ENCODE assay signal across 8 mouse cellular contexts in genomic region chr8:94584238-94584817, GRCm38 (mm10). TPM values are rescaled to one million over a fixed set of nuclear protein-coding genes. Genes with fewer than 3 reads are reported as not detected.
DNase-seq lines count a peak whose midpoint lies in the region; ATAC-seq and TF ChIP-seq lines count a peak whose summit lies in the region.

No protein-coding gene starts in this region.

- H3K4me1 ChIP-seq in hindbrain, embryonic 10.5 days (replicated peaks): no peaks in the 10 kb centered on the region
- H3K4me1 ChIP-seq in midbrain, postnatal 0 days (ENCODE audit: insufficient read depth, low read length): no peaks in the 10 kb centered on the region

- H3K36me3 ChIP-seq in hindbrain, embryonic 10.5 days: peaks cover 96% of the 10 kb centered on the region
- H3K36me3 ChIP-seq in midbrain, postnatal 0 days (ENCODE audit: insufficient read depth, low read length): peaks cover 44% of the 10 kb centered on the region

- no peaks in the 10 kb centered on the region for H3K9me3 ChIP-seq in hindbrain, embryonic 10.5 days
- no peaks in the 10 kb centered on the region for H3K9me3 ChIP-seq in midbrain, postnatal 0 days (ENCODE audit: low read length)

- no peak overlapping the region for H3K4me3 ChIP-seq in hindbrain, embryonic 10.5 days
- H3K4me3 ChIP-seq in midbrain, postnatal 0 days (ENCODE audit: low read depth, low read length): no peak overlapping the region

- 55% methylated on average over 4 of the region's 4 CpGs for WGBS in hindbrain, embryonic 10.5 days
- WGBS in midbrain, postnatal 0 days: 23% methylated on average over 4 of the region's 4 CpGs

- H3K9ac ChIP-seq in midbrain, postnatal 0 days (replicated peaks; ENCODE audit: low read length, poor library complexity, severe bottlenecking): no peak overlapping the region

- ATAC-seq in midbrain, postnatal 0 days (ENCODE audit: low FRiP score): peak; percentile 74

- intact Hi-C loops in gastrocnemius, postnatal 14 days (cut with DNase I; ENCODE audit: low total_unique reads): no loop called here

- no peaks in the 10 kb centered on the region for H3K27me3 ChIP-seq in hindbrain, embryonic 10.5 days (ENCODE audit: insufficient read depth, poor library complexity, severe bottlenecking)
- H3K27me3 ChIP-seq in midbrain, postnatal 0 days (ENCODE audit: insufficient read depth, low read length): no peaks in the 10 kb centered on the region

- peak; percentile 22 for DNase-seq in gastrocnemius, postnatal 14 days
- no peak for DNase-seq in gastrocnemius, postnatal 10 days
- DNase-seq in CD4-positive helper T cell, adult 2 months (ENCODE audit: low read depth, low spot score): peak; percentile 11
- DNase-seq in brain, embryonic 18.5 days (ENCODE audit: low read depth, low spot score): peak; percentile 59
- DNase-seq in hindbrain, embryonic 10.5 days (ENCODE audit: low spot score): peak; percentile 37
- peak; percentile 52 to 55 for DNase-seq in left cerebral cortex, adult 18-20 months (ENCODE audit: low spot score in 2 of 2)
- peak; percentile 90 for DNase-seq in midbrain, postnatal 0 days (ENCODE audit: low spot score)
- DNase-seq in urinary bladder, adult 18-20 months (ENCODE audit: low spot score in 2 of 2): no peak

- no peak overlapping the region for H3K27ac ChIP-seq in hindbrain, embryonic 10.5 days
- H3K27ac ChIP-seq in midbrain, postnatal 0 days (ENCODE audit: low read depth, low read length): no peak overlapping the region

- TF ChIP-seq CTCF in midbrain, postnatal 0 days (IDR thresholded peaks at IDR 0.05): peak; percentile 97

- H3K4me2 ChIP-seq in midbrain, postnatal 0 days (ENCODE audit: low read depth, low read length, poor library complexity, severe bottlenecking): no peak overlapping the region

RNA-seq across cellular contexts. Expression of gene Rspry1, which starts 17.4 kb away (rescaled TPM):
- total RNA-seq in gastrocnemius, postnatal 14 days (2021): 10 to 100 TPM in 1 of 2 experiments, 1 to 10 TPM in 1; 9.4 to 10.3 TPM
- total RNA-seq in gastrocnemius, postnatal 10 days (2021): 10 to 100 TPM; 12.9 to 18.6 TPM
- 41.8 and 42.7 TPM in 2 replicates for polyA plus RNA-seq in hindbrain, embryonic 10.5 days (2016; fragmentation: Nextera tagmentation; extraction: Ambion mirVana)
- total RNA-seq in left cerebral cortex, adult 18-20 months (2021): 10 to 100 TPM; 27.4 to 29.2 TPM
- 42.7 and 53.2 TPM in 2 replicates for total RNA-seq in midbrain, postnatal 0 days (2014; rRNA removed)
- polyA plus RNA-seq in midbrain, postnatal 0 days (2015; fragmentation: Nextera tagmentation; extraction: Ambion mirVana): 35.5 and 35.9 TPM in 2 replicates

RNA-seq across cellular contexts. Expression of gene Fam192a, which starts 17.5 kb away (rescaled TPM):
- total RNA-seq in gastrocnemius, postnatal 14 days (2021): 10 to 100 TPM; 21.1 to 25.2 TPM
- 10 to 100 TPM; 24.6 to 25.9 TPM for total RNA-seq in gastrocnemius, postnatal 10 days (2021)
- 82.4 and 86.2 TPM in 2 replicates for polyA plus RNA-seq in hindbrain, embryonic 10.5 days (2016; fragmentation: Nextera tagmentation; extraction: Ambion mirVana)
- total RNA-seq in left cerebral cortex, adult 18-20 months (2021): 10 to 100 TPM; 37.5 to 42.1 TPM
- total RNA-seq in midbrain, postnatal 0 days (2014; rRNA removed): 29.2 and 36.3 TPM in 2 replicates
- polyA plus RNA-seq in midbrain, postnatal 0 days (2015; fragmentation: Nextera tagmentation; extraction: Ambion mirVana): 59.6 and 62.2 TPM in 2 replicates

RNA-seq across cellular contexts. Expression of gene Cpne2, which starts 51.5 kb away (rescaled TPM):
- 10 to 100 TPM; 13.4 to 20.7 TPM for total RNA-seq in gastrocnemius, postnatal 14 days (2021)
- total RNA-seq in gastrocnemius, postnatal 10 days (2021): 10 to 100 TPM; 21.5 to 23.8 TPM
- polyA plus RNA-seq in hindbrain, embryonic 10.5 days (2016; fragmentation: Nextera tagmentation; extraction: Ambion mirVana): 10.0 and 11.1 TPM in 2 replicates
- 10 to 100 TPM; 22.3 to 22.7 TPM for total RNA-seq in left cerebral cortex, adult 18-20 months (2021)
- 42.4 and 46.3 TPM in 2 replicates for total RNA-seq in midbrain, postnatal 0 days (2014; rRNA removed)
- 34.3 and 43.3 TPM in 2 replicates for polyA plus RNA-seq in midbrain, postnatal 0 days (2015; fragmentation: Nextera tagmentation; extraction: Ambion mirVana)

Comparison
In these comparisons a context has a peak if more than half of its experiments do, and no peak if none do; other contexts are left out.
1. DNase-seq: peak in gastrocnemius, postnatal 14 days (single experiment), CD4-positive helper T cell, adult 2 months (single experiment), brain, embryonic 18.5 days (single experiment), hindbrain, embryonic 10.5 days (single experiment), left cerebral cortex, adult 18-20 months (2 of 2) and midbrain, postnatal 0 days (single experiment); none in gastrocnemius, postnatal 10 days (single experiment) and urinary bladder, adult 18-20 months (0 of 2).